Mouse (Mus musculus): ENCODE data around the gene Olfr286.

Gene Olfr286

GRCm38 (mm10) chr15:98234350-98234749 is at the start of gene Olfr286:
Gene Olfr286 (minus strand): TSS chr15:98234450.
- DNase-seq: no peak

- DNase-seq: no peak
These were observed 23.5 kb upstream of the Olfr286 start for GRCm38 (mm10) chr15:98257776-98258175.

- DNase-seq: no peak
These were observed 22.9 kb upstream of the Olfr286 start, which contains the start of gene H1fnt for GRCm38 (mm10) chr15:98257193-98257592. Gene H1fnt (minus strand): TSS chr15:98257293.

- DNase-seq: peak; percentile 81 to 84
These were observed 22.0 kb upstream of the Olfr286 start for GRCm38 (mm10) chr15:98256271-98256670.

- DNase-seq: no peak
These were observed 1.2 kb upstream of the Olfr286 start for GRCm38 (mm10) chr15:98235442-98235841.

- no peak for DNase-seq
These were observed 8.2 kb downstream of the Olfr286 start for GRCm38 (mm10) chr15:98226096-98226495.

GRCm38 (mm10) chr15:98225610-98226009 is 8.6 kb downstream of the Olfr286 start:
- DNase-seq: peak in 1 of 2 experiments; percentile 4

- DNase-seq: no peak
These were observed 11.9 kb downstream of the Olfr286 start for GRCm38 (mm10) chr15:98222377-98222776.

GRCm38 (mm10) chr15:98220877-98221276 is 13.4 kb downstream of the Olfr286 start, which contains the start of the genes Gm44579 and Olfr287:
Gene Gm44579 (minus strand): TSS chr15:98220977.
Gene Olfr287 (minus strand): TSS chr15:98221056.
- no peak for DNase-seq

GRCm38 (mm10) chr15:98214130-98214529 is 20.1 kb downstream of the Olfr286 start:
- DNase-seq: no peak

- peak; percentile 12 to 37 for DNase-seq
These were observed 20.8 kb downstream of the Olfr286 start for GRCm38 (mm10) chr15:98213336-98213870.

GRCm38 (mm10) chr15:98209676-98210075 is 24.6 kb downstream of the Olfr286 start:
- DNase-seq: peak; percentile 52 to 73

GRCm38 (mm10) chr15:98195442-98195841 is 38.8 kb downstream of the Olfr286 start, which contains the start of gene Olfr288:
Gene Olfr288 (minus strand): TSS chr15:98195542.
- DNase-seq: no peak

- no peak for DNase-seq
These were observed 49.8 kb downstream of the Olfr286 start for GRCm38 (mm10) chr15:98184456-98184855.

- peak; percentile 23 to 37 for DNase-seq
These were observed 52.2 kb downstream of the Olfr286 start for GRCm38 (mm10) chr15:98181856-98182570.

GRCm38 (mm10) chr15:98181132-98181711 is 53.0 kb downstream of the Olfr286 start:
- DNase-seq: peak; percentile 93 to 95

- no peak for DNase-seq
These were observed 53.6 kb downstream of the Olfr286 start for GRCm38 (mm10) chr15:98180567-98181131.

- no peak for DNase-seq
These were observed 56.9 kb downstream of the Olfr286 start for GRCm38 (mm10) chr15:98177320-98177719.

Data from kidney, postnatal 36 days (tissue).